Mouse (Mus musculus) stomach, postnatal 0 days (tissue): ENCODE measurements around the gene Slc29a3.

Source experiments
- CTCF ChIP-seq: IDR thresholded peaks from 2 replicates; pipeline ENCODE4 v1.5.1; 2016; ENCODE audit warnings: antibody characterized with exemption, low read depth, mild to moderate bottlenecking, moderate library complexity
- EP300 ChIP-seq: optimal IDR thresholded peaks from 2 replicates; pipeline ENCODE3; 2016; ENCODE audit warnings: antibody characterized with exemption

GRCm38 (mm10) chr10:60770855-60771254, 18.3 kb upstream of the Slc29a3 start:
- TF ChIP-seq CTCF, result no peak
- TF ChIP-seq EP300, result no peak
